Comparison of ENCODE assay signal across 26 mouse cellular contexts in genomic region chr7:71418856-71419255, GRCm38 (mm10).
DNase-seq lines count a peak whose midpoint lies in the region; ATAC-seq and TF ChIP-seq lines count a peak whose summit lies in the region.
"Had no signal": no experiment of that assay in that cellular context is flagged by ENCODE, and none has a peak within 500 bp of the region (broad histone marks: within the 10 kb centered on the region; RNA-seq: fewer than 3 reads in every experiment).

No protein-coding gene starts in this region.

- ATAC-seq in heart, embryonic 13.5 days (ENCODE audit: extremely low read depth, insufficient number of reproducible peaks, low FRiP score, low TSS enrichment), result no peak
- ATAC-seq in kidney, embryonic 15.5 days (replicated peaks; ENCODE audit: low FRiP score), result 0 out of 2 replicates have a peak, but pooled peaks have one; percentile 18
- ATAC-seq in lung, embryonic 14.5 days (ENCODE audit: insufficient read depth), result no peak
- no peak for ATAC-seq in lung, postnatal 0 days
- no peak for ATAC-seq in stomach, embryonic 16.5 days (ENCODE audit: insufficient read depth, low FRiP score)
- ATAC-seq: forebrain, embryonic 14.5 days; Patski had no signal

- no peak overlapping the region for H3K4me3 ChIP-seq in heart, embryonic 13.5 days
- H3K4me3 ChIP-seq in kidney, embryonic 15.5 days (replicated peaks), result no peak overlapping the region
- no peak overlapping the region for H3K4me3 ChIP-seq in lung, embryonic 14.5 days (ENCODE audit: low read depth, low read length)
- no peak overlapping the region for H3K4me3 ChIP-seq in lung, postnatal 0 days (ENCODE audit: low read depth, low read length)
- H3K4me3 ChIP-seq in stomach, embryonic 16.5 days (replicated peaks; ENCODE audit: low read length), result no peak overlapping the region
- H3K4me3 ChIP-seq: limb, embryonic 10.5 days; limb, embryonic 15.5 days; liver, embryonic 15.5 days; midbrain, embryonic 10.5 days; myocyte; neural tube, embryonic 12.5 days had no signal

- no peak overlapping the region for H3K4me2 ChIP-seq in heart, embryonic 13.5 days
- H3K4me2 ChIP-seq in kidney, embryonic 15.5 days, result no peak overlapping the region
- no peak overlapping the region for H3K4me2 ChIP-seq in lung, embryonic 14.5 days
- no peak overlapping the region for H3K4me2 ChIP-seq in lung, postnatal 0 days (replicated peaks; ENCODE audit: low read depth, low read length)
- H3K4me2 ChIP-seq in stomach, embryonic 16.5 days (ENCODE audit: low read depth, low read length), result no peak overlapping the region
- H3K4me2 ChIP-seq: heart, embryonic 11.5 days; hindbrain, embryonic 14.5 days; limb, embryonic 15.5 days; liver, embryonic 15.5 days; neural tube, embryonic 12.5 days had no signal

- 58% methylated on average over 3 of the region's 3 CpGs for WGBS in heart, embryonic 13.5 days
- WGBS in kidney, embryonic 15.5 days, result 36% methylated on average over 3 of the region's 3 CpGs
- 54% methylated on average over 3 of the region's 3 CpGs for WGBS in lung, embryonic 14.5 days
- 47% methylated on average over 3 of the region's 3 CpGs for WGBS in lung, postnatal 0 days
- 41% methylated on average over 3 of the region's 3 CpGs for WGBS in stomach, embryonic 16.5 days

- peaks cover 4% of the 10 kb centered on the region; the same call in 1 of the 2 replicates for H3K4me1 ChIP-seq in heart, embryonic 13.5 days
- peaks cover 17% of the 10 kb centered on the region for H3K4me1 ChIP-seq in kidney, embryonic 15.5 days
- no peaks in the 10 kb centered on the region for H3K4me1 ChIP-seq in lung, embryonic 14.5 days (ENCODE audit: insufficient read depth)
- no peaks in the 10 kb centered on the region for H3K4me1 ChIP-seq in lung, postnatal 0 days (ENCODE audit: insufficient read depth, low read depth, low read length)
- peaks cover 4% of the 10 kb centered on the region; the same call in 1 of the 2 replicates for H3K4me1 ChIP-seq in stomach, embryonic 16.5 days (ENCODE audit: control insufficient read depth, insufficient read depth, low read length)
- H3K4me1 ChIP-seq: limb, embryonic 10.5 days; limb, embryonic 15.5 days; liver, embryonic 15.5 days; midbrain, embryonic 10.5 days; neural tube, embryonic 12.5 days had no signal

- H3K9ac ChIP-seq in heart, embryonic 13.5 days, result no peak overlapping the region
- no peak overlapping the region for H3K9ac ChIP-seq in kidney, embryonic 15.5 days
- no peak overlapping the region for H3K9ac ChIP-seq in lung, embryonic 14.5 days
- no peak overlapping the region for H3K9ac ChIP-seq in lung, postnatal 0 days (replicated peaks; ENCODE audit: low read depth)
- no peak overlapping the region for H3K9ac ChIP-seq in stomach, embryonic 16.5 days (ENCODE audit: low read length)
- H3K9ac ChIP-seq: hindbrain, embryonic 14.5 days; limb, embryonic 15.5 days; liver, embryonic 15.5 days; neural tube, embryonic 12.5 days had no signal

- H3K36me3 ChIP-seq in heart, embryonic 13.5 days, result no peaks in the 10 kb centered on the region
- no peaks in the 10 kb centered on the region for H3K36me3 ChIP-seq in kidney, embryonic 15.5 days
- no peaks in the 10 kb centered on the region for H3K36me3 ChIP-seq in lung, embryonic 14.5 days (ENCODE audit: insufficient read depth)
- no peaks in the 10 kb centered on the region for H3K36me3 ChIP-seq in lung, postnatal 0 days (ENCODE audit: insufficient read depth, low read length)
- no peaks in the 10 kb centered on the region for H3K36me3 ChIP-seq in stomach, embryonic 16.5 days (ENCODE audit: control insufficient read depth, insufficient read depth, low read length)
- H3K36me3 ChIP-seq: limb, embryonic 10.5 days; limb, embryonic 15.5 days; liver, embryonic 15.5 days; midbrain, embryonic 10.5 days; neural tube, embryonic 12.5 days had no signal

- no peak for TF ChIP-seq EP300 in lung, postnatal 0 days (IDR thresholded peaks at IDR 0.05)

- H3K9me3 ChIP-seq in heart, embryonic 13.5 days, result no peaks in the 10 kb centered on the region
- no peaks in the 10 kb centered on the region for H3K9me3 ChIP-seq in kidney, embryonic 15.5 days (replicated peaks)
- H3K9me3 ChIP-seq in lung, embryonic 14.5 days (ENCODE audit: low read depth, low read length), result no peaks in the 10 kb centered on the region
- H3K9me3 ChIP-seq in lung, postnatal 0 days (ENCODE audit: low read length), result no peaks in the 10 kb centered on the region
- no peaks in the 10 kb centered on the region for H3K9me3 ChIP-seq in stomach, embryonic 16.5 days (replicated peaks; ENCODE audit: control insufficient read depth, low read length)
- H3K9me3 ChIP-seq: limb, embryonic 10.5 days; limb, embryonic 15.5 days; liver, embryonic 15.5 days; midbrain, embryonic 10.5 days; neural tube, embryonic 12.5 days had no signal

- H3K27me3 ChIP-seq in heart, embryonic 13.5 days (replicated peaks), result no peaks in the 10 kb centered on the region
- no peaks in the 10 kb centered on the region for H3K27me3 ChIP-seq in kidney, embryonic 15.5 days
- no peaks in the 10 kb centered on the region for H3K27me3 ChIP-seq in lung, embryonic 14.5 days (ENCODE audit: insufficient read depth, low read length)
- H3K27me3 ChIP-seq in lung, postnatal 0 days (replicated peaks; ENCODE audit: insufficient read depth, low read length), result no peaks in the 10 kb centered on the region
- H3K27me3 ChIP-seq in stomach, embryonic 16.5 days (ENCODE audit: control insufficient read depth, insufficient read depth, low read length), result no peaks in the 10 kb centered on the region
- H3K27me3 ChIP-seq: limb, embryonic 15.5 days; liver, embryonic 15.5 days; neural tube, embryonic 12.5 days; Patski had no signal

- peak overlapping the region; percentile 34; the same call in 1 of the 2 replicates for H3K27ac ChIP-seq in heart, embryonic 13.5 days (replicated peaks)
- H3K27ac ChIP-seq in kidney, embryonic 15.5 days, result peak overlapping the region; percentile 52
- peak overlapping the region; percentile 61; the same call in 1 of the 2 replicates for H3K27ac ChIP-seq in lung, embryonic 14.5 days (ENCODE audit: low read depth)
- no peak overlapping the region for H3K27ac ChIP-seq in lung, postnatal 0 days (ENCODE audit: low read length)
- H3K27ac ChIP-seq in stomach, embryonic 16.5 days (ENCODE audit: low read length), result 0 out of 2 replicates have a peak overlapping the region, but pooled peaks have one; percentile 8
- H3K27ac ChIP-seq: hindbrain, embryonic 14.5 days; limb, embryonic 10.5 days; limb, embryonic 15.5 days; liver, embryonic 15.5 days; midbrain, embryonic 10.5 days; neural tube, embryonic 12.5 days had no signal

- TF ChIP-seq CTCF in lung, embryonic 14.5 days (IDR thresholded peaks at IDR 0.05; ENCODE audit: low read depth), result no peak
- TF ChIP-seq CTCF in lung, postnatal 0 days (IDR thresholded peaks at IDR 0.05), result no peak

- DNase-seq in heart, adult 8-10 months (ENCODE audit: low spot score), result no peak
- DNase-seq in kidney, adult 8-10 months, result no peak
- no peak for DNase-seq in lung, embryonic 14.5 days
- no peak for DNase-seq in lung, postnatal 0 days (ENCODE audit: low spot score)
- DNase-seq: adrenal gland, postnatal 10 days; cerebellum, adult 8-10 months; cerebellum, postnatal 25 days; gastrocnemius, postnatal 14 days; heart, postnatal 10 days; layer of hippocampus, adult 9-11 months; lung, postnatal 14 days; right cerebral cortex, adult 18-20 months; spleen, adult 18-20 months had no signal
